Mouse (Mus musculus) layer of hippocampus, postnatal 36 days (tissue): ENCODE data around the gene Hist1h2ae. TPM values are rescaled to one million over a fixed set of nuclear protein-coding genes. Genes with fewer than 3 reads are reported as not detected.
A peak's percentile ranks its signal among the peaks of the same experiment; 100 is the strongest.
"Not testable (repeated sequence)": the region's sequence is repeated elsewhere in the genome, so short reads cannot be mapped to it uniquely, and the experiment has no call there.

ENCODE experiments used
- DNase-seq, 2 experiments: peaks; one replicate each; pipeline ENCODE4 v3.0.0; 2022
- total RNA-seq, 2 experiments: library from RNA; stranded (reverse); gene quantifications; 2 replicates each; pipeline ENCODE4 v1.2.3; 2021

Hist1h2ae gene
- total RNA-seq, 2 experiments from 2014 or later, result 5.6 to 6.4 TPM

DNA sequence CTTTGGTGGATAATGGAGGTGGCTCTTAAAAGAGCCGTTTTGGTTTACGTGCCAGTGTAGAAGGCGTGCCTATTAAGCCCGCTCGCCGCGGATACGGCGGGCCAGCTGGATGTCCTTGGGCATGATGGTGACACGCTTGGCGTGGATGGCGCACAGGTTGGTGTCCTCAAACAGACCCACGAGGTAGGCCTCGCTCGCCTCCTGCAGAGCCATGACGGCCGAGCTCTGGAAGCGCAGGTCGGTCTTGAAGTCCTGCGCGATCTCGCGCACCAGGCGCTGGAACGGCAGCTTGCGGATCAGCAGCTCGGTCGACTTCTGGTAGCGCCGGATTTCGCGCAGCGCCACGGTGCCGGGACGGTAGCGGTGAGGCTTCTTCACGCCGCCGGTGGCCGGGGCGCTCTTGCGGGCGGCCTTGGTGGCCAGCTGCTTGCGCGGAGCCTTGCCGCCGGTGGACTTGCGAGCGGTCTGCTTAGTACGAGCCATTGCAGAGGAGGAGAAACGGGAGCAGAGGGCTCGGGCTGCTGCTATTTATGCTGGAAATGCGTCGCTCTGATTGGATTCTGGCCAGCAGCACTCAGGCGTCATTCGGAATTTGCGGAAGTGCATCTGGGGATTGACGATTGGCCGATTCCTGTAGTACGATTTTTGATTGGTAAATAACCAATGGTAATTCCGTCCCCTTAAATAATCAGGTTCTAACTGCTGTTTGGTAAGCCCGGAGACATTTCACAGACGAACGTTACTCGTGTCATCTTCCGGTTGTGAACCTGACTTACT, 8.9 kb downstream of the Hist1h2ae start, which contains the start of gene Hist1h3e:
Hist1h3e (minus strand) TSS at position 487 of the 777 bp plus-strand sequence.
- peak; percentile 93 to 95 for DNase-seq

DNA sequence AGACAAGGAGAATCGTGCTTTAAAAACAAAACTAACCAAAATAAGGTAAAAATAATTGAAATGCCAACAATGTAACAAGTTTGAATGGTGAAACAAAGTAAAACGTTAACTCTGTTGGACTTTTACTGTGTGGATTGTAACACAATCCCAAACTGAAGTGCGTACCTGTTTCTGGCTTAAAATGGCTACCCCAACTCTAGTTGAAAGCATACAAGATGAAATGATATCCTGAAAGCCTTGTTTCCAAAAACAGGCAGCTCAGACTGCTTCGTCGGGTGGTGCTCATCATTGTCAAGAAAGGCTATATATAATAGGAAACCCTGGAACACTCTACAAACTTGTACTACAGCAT, 9.5 kb downstream of the Hist1h2ae start:
- not testable (repeated sequence) for DNase-seq

DNA sequence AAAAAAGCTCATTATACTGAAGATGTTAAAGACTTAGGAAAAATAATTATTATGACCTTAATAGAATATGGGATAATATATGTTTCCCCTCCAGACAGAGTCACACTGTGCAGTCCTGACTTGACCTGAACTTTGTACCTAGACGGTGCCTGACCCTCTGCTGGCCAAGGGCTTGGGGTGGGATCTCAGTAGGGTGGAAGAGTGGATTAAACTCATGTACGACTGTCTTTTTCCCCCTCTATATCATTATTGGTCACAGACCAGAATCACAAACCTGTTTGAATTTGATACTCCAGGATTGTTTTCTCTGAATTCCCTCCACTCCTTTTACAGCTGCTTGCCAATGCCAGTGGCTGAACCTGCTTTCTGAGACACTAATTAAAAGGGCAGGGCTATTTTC, 10.3 kb downstream of the Hist1h2ae start:
- not testable (repeated sequence) for DNase-seq

DNA sequence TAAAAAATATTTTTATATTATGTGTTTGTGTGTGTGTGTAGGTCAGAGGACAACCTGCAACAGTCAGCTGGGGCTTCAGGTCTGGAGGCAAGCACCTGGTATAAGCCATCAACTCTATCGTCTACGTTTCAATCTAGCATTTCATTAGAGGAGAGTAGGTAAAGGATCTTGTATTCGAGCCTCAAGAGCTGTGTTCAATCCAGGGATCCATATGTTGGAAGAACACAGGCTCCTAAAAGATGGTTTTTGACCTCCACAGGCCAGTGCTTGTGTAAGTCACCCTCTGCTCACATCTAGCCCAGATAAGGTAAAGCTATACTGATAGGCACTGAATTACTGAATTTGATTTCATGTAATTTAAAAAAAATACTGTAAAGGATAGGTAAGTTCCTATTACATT, 14.1 kb downstream of the Hist1h2ae start:
- DNase-seq, result no peak

DNA sequence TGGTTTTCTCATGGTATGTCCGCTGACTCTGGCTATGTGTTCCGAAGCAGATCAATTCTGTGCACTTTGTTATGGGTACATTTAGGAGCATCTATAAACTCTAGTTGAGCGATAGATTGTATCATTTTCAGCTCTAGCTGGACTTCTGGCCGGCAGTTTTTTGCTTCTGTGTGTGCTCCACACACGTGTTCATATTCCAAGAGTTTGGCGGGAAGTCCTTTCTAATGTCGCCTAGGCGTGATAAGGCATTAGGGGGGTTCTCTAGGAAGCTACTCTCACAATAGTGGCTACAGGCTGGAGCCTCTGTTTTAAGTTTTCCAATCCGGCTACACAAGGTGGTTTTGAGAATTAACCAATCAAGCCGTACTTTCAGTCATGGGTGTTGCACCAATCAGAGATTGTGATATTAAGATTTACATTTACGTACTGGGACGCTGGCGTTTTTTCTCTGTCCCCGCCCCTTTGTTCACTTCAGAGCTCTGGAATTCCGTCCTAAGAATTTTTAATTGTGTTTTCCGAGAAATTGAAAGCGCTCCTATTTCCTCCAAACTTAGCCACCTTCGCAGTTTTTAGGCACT, 15.1 kb downstream of the Hist1h2ae start:
- DNase-seq, result peak; percentile 47 to 59

DNA sequence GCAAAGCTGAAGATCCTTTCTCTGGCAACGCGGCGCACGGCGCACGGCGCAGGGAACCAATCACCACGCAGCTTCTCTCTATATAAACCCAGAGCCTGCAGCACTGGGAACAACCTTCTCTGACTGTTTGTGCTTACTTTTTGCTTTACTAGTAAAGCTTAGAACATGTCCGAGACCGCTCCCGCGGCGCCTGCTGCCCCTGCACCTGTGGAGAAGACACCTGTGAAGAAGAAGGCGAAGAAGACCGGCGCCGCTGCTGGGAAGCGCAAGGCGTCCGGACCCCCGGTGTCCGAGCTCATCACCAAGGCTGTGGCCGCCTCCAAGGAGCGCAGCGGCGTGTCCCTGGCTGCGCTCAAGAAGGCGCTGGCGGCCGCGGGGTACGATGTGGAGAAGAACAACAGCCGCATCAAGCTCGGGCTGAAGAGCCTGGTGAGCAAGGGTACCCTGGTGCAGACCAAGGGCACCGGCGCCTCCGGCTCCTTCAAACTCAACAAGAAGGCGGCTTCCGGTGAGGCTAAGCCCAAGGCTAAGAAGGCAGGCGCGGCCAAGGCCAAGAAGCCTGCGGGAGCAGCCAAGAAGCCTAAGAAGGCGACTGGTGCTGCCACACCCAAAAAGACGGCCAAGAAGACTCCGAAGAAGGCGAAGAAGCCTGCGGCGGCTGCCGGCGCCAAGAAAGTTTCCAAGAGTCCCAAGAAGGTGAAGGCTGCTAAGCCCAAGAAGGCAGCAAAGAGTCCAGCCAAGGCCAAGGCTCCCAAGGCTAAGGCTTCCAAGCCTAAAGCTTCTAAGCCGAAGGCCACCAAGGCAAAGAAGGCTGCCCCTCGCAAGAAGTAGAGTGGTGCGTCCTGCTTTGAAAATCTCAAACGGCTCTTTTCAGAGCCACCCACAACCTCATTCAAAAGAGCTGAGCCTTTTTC, 15.8 kb downstream of the Hist1h2ae start:
- DNase-seq, result peak; percentile 70 to 81

DNA sequence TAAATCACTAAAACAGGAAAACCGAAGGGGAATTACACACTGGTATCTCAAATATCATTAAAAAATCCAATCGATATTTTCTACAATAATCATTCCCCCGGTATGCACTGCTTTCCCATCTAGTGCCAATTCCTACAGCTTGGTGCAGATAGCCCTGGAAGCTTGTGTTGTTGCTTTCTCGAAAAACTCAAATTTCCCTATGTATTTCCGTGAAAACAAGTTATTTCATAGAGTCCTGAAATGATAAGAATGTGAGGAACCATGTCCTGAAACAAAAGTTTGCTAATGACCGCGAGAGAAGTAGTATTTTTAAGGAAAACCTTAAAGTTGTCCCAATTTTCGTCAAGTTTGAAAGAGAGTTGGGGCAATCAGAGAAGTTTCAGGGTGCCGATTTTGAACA, 16.6 kb downstream of the Hist1h2ae start:
- DNase-seq, result no peak

DNA sequence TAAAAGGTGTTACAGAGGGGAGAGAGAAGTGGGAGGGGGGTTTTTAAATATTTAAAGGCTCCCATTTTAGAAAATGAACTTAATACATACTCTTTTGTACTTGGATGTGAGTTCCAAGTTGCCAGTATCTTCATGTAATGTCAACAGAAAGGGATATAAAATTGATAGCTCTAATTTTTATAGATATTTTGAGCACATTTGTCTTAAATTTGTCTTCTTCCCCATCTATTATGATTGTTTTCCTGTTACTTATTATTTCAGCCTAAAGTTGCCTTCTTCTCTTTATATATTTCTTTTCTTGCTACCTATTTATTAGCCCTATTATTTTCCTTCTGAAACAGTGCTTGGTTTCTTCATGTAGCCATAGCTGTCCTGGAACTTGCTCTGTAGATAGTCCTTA, 18.1 kb downstream of the Hist1h2ae start, which contains the start of gene Hist1h1d:
Hist1h1d (plus strand) TSS at position 301 of the 400 bp plus-strand sequence.
- DNase-seq, result no peak

DNA sequence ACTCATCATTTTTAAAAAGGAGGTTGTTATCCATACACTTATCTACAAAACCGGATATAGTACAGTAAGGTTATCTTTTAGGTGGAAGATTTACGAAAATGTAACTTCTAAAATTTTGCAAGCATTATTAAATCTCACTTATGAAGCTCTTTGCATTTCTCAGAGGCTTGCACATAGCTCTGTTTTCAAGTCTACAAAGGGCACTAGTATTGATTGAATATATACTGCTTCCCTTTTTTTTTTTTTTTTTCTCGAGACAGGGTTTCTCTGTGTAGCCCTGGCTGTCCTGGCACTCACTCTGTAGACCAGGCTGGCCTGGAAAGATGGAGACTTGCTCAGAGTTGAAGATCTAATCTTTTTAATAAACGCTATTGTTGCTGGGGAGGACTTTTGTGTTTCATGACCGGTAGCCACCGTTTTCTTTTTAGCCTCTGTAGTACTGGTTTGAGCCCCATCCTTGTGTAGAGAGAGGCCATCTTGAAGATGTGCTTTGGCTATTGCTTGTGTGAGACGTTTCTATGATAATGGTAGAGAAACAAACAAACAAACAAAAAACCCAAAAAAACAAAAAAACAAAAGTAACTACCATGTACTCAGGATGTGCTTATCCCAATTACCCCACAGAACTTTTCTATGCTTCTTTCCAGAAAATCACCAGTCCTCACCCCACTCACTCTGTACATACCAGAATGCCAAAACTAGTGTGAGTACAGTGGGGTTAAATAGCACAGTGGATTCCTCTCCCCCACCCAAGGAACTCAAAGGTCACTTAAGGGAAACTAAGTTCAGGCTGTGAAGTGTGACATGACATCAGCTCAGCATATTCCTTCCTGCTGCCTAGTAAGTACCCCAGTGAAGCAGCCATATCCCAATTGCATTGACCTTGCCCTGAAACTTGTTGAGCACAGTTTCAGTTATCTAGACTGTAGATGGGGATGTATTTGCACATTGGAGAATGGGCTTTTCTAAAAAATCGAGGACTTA, 18.8 kb downstream of the Hist1h2ae start:
- DNase-seq, result no peak

DNA sequence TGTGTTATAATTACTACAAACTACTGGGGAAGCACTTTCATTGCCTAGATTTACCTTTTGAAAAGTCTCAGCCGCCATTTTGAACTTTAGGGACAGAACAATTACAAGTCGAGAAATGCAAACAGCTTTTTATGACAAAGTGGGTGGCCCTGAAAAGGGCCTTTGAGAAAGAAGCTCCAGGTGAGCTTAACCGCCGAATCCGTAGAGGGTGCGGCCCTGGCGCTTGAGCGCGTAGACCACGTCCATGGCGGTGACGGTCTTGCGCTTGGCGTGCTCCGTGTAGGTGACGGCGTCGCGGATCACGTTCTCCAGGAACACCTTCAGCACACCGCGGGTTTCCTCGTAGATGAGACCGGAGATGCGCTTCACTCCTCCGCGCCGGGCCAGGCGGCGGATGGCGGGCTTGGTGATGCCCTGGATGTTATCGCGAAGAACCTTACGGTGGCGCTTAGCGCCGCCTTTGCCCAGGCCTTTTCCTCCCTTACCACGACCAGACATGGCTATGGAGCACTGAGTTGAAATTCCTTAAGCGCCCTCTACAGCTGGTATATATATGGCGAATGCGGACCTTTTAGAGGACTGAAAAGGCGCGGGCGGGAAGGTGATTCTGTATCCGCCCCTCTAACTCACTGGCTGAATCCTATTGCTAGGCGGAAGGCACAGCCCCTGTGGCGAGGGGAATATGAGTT, 19.7 kb downstream of the Hist1h2ae start, which contains the start of gene Hist1h4f:
Hist1h4f (minus strand) TSS at position 503 of the 689 bp plus-strand sequence.
- peak; percentile 89 for DNase-seq

DNA sequence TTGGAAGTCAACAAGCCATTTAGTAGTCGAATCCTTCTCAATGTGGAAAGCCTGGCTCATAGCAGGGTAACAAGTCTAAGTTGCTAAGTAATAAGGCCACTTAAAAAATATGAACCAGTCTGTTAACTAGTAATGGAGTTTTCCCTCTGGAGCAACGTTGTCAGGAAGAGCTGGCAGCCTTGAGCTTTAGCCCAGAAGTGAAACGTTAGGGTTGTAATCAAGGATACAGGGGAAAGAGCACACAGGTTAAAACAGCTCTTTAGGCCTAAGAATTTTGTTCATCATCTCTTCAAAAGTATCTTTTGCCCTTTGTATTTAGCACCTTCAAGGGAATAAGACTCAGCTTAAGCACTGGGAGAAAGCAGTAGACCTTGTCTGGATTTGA, 20.3 kb downstream of the Hist1h2ae start:
- no peak for DNase-seq

DNA sequence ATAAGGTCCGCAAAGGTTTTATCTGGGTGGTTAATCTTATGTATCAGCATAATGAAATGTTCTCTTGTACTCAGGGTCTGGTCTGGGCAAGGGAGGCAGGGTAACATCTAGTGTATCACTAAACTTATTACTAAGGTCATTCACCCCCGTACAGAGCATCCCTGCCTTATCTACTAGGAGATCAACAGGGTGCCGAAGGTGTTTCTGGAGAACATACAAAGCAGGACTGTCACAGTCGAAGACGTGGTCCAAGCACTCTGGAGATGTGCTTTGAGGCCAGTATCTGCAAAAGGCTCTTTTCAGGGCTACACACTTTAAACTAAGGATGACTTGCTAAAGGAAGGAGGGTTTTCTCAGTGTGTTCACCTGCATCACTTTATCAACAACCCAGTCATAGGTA, 24.3 kb downstream of the Hist1h2ae start:
- no peak for DNase-seq

DNA sequence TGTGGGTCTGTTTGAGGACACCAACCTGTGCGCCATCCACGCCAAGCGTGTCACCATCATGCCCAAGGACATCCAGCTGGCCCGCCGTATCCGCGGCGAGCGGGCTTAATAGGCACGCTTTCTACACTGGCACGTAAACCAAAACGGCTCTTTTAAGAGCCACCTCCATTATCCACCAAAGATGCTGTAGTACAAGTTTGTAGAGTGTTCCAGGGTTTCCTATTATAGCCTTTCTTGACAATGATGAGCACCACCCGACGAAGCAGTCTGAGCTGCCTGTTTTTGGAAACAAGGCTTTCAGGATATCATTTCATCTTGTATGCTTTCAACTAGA, 26.3 kb downstream of the Hist1h2ae start:
- not testable (repeated sequence) for DNase-seq

DNA sequence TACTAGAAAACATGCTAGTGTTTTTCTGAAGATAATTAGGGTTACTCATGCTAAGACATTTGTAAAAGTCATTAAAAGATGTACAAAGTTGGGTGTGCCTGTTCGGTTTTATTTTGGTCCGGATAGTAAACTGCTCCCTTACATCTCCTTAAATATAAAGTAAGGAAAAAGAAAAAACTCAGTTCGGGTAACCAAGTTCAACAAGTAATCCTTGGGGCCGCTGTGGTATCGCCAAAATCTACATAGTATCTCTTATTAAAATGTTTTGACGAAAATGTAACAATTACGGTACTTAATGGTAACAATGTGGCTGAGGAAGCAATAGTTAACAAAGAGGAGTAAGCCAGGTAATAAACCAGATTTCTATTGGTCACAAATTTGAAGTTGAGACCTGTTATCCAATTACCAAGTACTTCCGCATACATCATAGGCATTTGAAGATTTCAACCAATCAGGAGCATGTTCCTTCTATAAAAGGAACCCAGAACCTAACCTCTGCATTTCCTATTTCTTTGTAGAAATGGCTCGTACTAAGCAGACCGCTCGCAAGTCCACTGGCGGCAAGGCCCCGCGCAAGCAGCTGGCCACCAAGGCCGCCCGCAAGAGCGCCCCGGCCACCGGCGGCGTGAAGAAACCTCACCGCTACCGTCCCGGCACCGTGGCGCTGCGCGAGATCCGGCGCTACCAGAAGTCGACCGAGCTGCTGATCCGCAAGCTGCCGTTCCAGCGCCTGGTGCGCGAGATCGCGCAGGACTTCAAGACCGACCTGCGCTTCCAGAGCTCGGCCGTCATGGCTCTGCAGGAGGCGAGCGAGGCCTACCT, 26.8 kb downstream of the Hist1h2ae start, which contains the start of gene Hist1h3f:
Hist1h3f (plus strand) TSS at position 88 of the 822 bp plus-strand sequence.
- DNase-seq, result peak; percentile 68 to 79

DNA sequence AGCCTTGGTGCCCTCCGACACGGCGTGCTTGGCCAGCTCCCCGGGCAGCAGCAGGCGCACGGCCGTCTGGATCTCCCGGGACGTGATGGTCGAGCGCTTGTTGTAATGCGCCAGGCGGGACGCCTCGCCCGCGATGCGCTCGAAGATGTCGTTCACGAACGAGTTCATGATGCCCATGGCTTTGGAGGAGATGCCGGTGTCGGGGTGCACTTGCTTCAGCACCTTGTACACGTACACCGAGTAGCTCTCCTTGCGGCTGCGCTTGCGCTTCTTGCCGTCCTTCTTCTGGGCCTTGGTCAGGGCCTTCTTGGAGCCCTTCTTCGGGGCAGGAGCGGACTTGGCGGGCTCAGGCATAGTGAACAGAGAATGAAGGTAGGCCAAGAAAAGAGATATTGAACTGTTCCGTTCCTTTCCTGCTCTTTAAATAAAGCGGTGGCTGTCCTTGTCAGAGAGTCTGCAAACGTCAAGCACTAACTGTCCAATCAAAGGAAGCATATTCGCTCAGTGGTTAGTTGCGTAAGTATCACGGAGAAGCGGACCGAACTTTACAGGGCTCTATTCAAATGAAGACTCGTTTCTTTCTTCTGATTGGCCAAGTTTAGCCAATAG, 27.9 kb downstream of the Hist1h2ae start, which contains the start of gene Hist1h2bh:
Hist1h2bh (minus strand) TSS at position 394 of the 609 bp plus-strand sequence.
- peak; percentile 50 to 53 for DNase-seq

DNA sequence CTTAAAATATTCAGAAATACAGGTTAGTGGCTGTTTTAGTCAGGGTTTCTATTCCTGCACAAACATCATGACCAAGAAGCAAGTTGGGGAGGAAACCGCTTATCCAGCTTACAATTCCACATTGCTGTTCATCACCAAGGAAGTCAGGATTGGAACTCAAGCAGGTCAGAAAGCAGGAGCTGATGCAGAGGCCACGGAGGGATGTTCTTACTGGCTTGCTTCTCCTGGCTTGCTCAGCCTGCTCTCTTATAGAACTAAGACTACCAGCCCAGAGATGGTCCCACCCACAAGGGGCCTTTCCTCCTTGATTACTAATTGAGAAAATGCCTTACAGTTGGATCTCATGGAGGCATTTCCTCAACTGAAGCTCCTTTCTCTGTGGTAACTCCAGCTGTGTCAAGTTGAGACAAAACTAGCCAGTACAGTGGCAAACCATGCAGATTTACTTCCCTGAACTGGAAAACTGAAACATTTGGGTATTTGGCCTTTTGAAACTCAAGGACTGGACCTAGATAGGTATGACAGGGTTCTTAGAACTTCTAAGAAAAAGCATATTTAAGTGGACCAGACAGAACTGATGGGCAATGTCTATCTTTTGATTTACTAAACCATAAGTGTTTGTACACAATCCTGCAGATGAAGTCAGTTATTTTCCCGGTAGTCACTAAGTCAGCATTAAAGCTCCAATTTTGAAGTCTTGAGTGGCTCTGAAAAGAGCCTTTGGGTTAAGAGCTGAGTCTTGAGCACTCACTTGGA, 28.6 kb downstream of the Hist1h2ae start:
- DNase-seq, result not testable (repeated sequence)

DNA sequence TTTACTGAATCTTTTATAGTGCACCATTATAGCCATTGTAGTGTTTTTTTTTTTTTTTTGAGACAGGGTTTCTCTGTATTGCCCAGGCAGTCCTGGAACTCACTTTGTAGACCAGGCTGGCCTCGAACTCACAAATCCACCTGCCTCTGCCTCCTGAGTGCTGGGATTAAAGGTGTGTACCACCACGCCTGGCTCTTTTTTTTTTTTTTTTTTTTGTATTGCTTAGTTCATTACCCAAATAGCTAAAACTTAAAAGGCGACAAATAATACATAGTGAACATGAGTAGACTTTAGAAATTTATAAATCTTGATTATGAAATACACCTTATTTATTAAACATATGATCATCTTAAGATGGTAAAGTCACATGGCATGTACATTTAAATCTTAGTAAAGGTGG, 29.5 kb downstream of the Hist1h2ae start:
- DNase-seq, result no peak

DNA sequence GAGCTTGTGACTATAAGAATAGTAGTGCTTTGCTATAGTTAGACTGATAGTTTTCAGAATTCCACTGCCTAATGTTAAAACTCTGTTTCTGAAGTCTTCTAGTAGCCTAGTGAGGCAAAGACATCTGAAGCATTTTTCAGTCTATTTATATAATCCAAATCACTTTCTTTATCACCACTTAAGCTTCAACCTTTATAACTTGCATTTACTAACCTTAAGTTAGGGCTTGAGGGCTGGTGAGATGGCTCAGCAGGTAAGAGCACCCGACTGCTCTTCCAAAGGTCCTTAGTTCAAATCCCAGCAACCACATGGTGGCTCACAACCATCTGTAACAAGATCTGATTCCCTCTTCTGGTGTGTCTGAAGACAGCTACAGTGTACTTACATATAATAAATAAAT, 31.2 kb downstream of the Hist1h2ae start:
- DNase-seq, result not testable (repeated sequence)

DNA sequence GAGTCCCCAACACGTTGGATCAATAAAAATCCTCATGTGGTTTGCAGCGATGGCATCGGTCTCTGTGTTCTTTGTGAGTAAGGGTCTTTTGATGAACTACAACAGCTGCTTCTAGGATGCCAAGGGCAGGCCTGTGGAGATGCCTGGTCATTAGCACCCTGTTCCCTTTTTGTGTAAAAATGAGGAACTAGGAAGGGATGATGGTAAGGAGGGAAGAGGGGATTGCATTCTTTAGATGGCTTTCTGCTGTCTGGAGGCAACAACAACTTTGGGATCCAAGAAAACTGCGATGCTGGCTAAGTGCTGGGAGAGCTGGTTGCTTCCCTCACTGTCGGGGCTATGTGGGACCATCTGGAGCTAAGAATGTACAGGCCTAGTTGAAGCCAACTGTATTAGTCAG, 32.8 kb downstream of the Hist1h2ae start:
- DNase-seq, result no peak
